Mouse (Mus musculus): ENCODE data around the gene Sptbn1. TPM values are rescaled to one million over a fixed set of nuclear protein-coding genes. Genes with fewer than 3 reads are reported as not detected.

Sptbn1 gene
- total and polyA plus RNA-seq, 2 experiments from 2014 or later: 150 to 328 TPM

GRCm38 (mm10) chr11:30175623-30176022 lies 92.4 kb downstream of the Sptbn1 start:
- no peak for ATAC-seq
- H3K4me3 ChIP-seq (ENCODE audit: low read depth, low read length): no peak overlapping the region
- no peaks in the 10 kb centered on the region for H3K9me3 ChIP-seq (ENCODE audit: low read length)
- no peaks in the 10 kb centered on the region for H3K4me1 ChIP-seq (ENCODE audit: insufficient read depth)
- no peak for DNase-seq
- TF ChIP-seq CTCF (IDR thresholded peaks at IDR 0.05; ENCODE audit: low read depth): no peak
- no peaks in the 10 kb centered on the region for H3K36me3 ChIP-seq (ENCODE audit: insufficient read depth)
- H3K9ac ChIP-seq: no peak overlapping the region
- H3K27ac ChIP-seq (ENCODE audit: low read depth, low read length): no peak overlapping the region
- H3K4me2 ChIP-seq (ENCODE audit: low read depth): no peak overlapping the region
- no peaks in the 10 kb centered on the region for H3K27me3 ChIP-seq (ENCODE audit: insufficient read depth, low read length)
- WGBS: 56% methylated on average over 1 of the region's 1 CpGs

- TF ChIP-seq CTCF (IDR thresholded peaks at IDR 0.05; ENCODE audit: low read depth): no peak
- Histone ChIP-seq H3K4me3 (ENCODE audit: low read depth, low read length) (no peak overlapping the region), H3K9ac (no peak overlapping the region), H3K4me2 (ENCODE audit: low read depth) (no peak overlapping the region), H3K4me1 (ENCODE audit: insufficient read depth) (no peaks in the 10 kb centered on the region), H3K27me3 (ENCODE audit: insufficient read depth, low read length) (no peaks in the 10 kb centered on the region), H3K36me3 (ENCODE audit: insufficient read depth) (no peaks in the 10 kb centered on the region), H3K27ac (ENCODE audit: low read depth, low read length) (no peak overlapping the region), H3K9me3 (ENCODE audit: low read length) (no peaks in the 10 kb centered on the region)
- DNase-seq (no peak), ATAC-seq (no peak)
- 90% methylated on average over 4 of the region's 4 CpGs for WGBS
Observed at GRCm38 (mm10) chr11:30171586-30172178, 96.3 kb downstream of the Sptbn1 start.

GRCm38 (mm10) chr11:30171184-30171583 lies 96.8 kb downstream of the Sptbn1 start:
- ATAC-seq (no peak), DNase-seq (no peak)
- Histone ChIP-seq H3K4me1 (ENCODE audit: insufficient read depth) (no peaks in the 10 kb centered on the region), H3K9me3 (ENCODE audit: low read length) (no peaks in the 10 kb centered on the region), H3K4me3 (ENCODE audit: low read depth, low read length) (no peak overlapping the region), H3K36me3 (ENCODE audit: insufficient read depth) (no peaks in the 10 kb centered on the region), H3K27ac (ENCODE audit: low read depth, low read length) (no peak overlapping the region), H3K4me2 (ENCODE audit: low read depth) (no peak overlapping the region), H3K27me3 (ENCODE audit: insufficient read depth, low read length) (no peaks in the 10 kb centered on the region), H3K9ac (no peak overlapping the region)
- WGBS: 94% methylated on average over 5 of the region's 5 CpGs
- no peak for TF ChIP-seq CTCF (IDR thresholded peaks at IDR 0.05; ENCODE audit: low read depth)

GRCm38 (mm10) chr11:30166551-30166922 lies 101.4 kb downstream of the Sptbn1 start:
- DNase-seq (no peak), ATAC-seq (no peak)
- Histone ChIP-seq H3K4me3 (ENCODE audit: low read depth, low read length) (no peak overlapping the region), H3K36me3 (ENCODE audit: insufficient read depth) (no peaks in the 10 kb centered on the region), H3K9ac (no peak overlapping the region), H3K27me3 (ENCODE audit: insufficient read depth, low read length) (no peaks in the 10 kb centered on the region), H3K9me3 (ENCODE audit: low read length) (no peaks in the 10 kb centered on the region), H3K4me2 (ENCODE audit: low read depth) (no peak overlapping the region), H3K27ac (ENCODE audit: low read depth, low read length) (no peak overlapping the region), H3K4me1 (ENCODE audit: insufficient read depth) (no peaks in the 10 kb centered on the region)
- WGBS: 82% methylated on average over 4 of the region's 4 CpGs
- TF ChIP-seq CTCF (IDR thresholded peaks at IDR 0.05; ENCODE audit: low read depth): no peak

- ATAC-seq (no peak), DNase-seq (no peak)
- Histone ChIP-seq H3K4me2 (ENCODE audit: low read depth) (no peak overlapping the region), H3K27ac (ENCODE audit: low read depth, low read length) (no peak overlapping the region), H3K27me3 (ENCODE audit: insufficient read depth, low read length) (no peaks in the 10 kb centered on the region), H3K4me1 (ENCODE audit: insufficient read depth) (no peaks in the 10 kb centered on the region), H3K36me3 (ENCODE audit: insufficient read depth) (no peaks in the 10 kb centered on the region), H3K9ac (no peak overlapping the region), H3K4me3 (ENCODE audit: low read depth, low read length) (no peak overlapping the region), H3K9me3 (ENCODE audit: low read length) (no peaks in the 10 kb centered on the region)
- no peak for TF ChIP-seq CTCF (IDR thresholded peaks at IDR 0.05; ENCODE audit: low read depth)
- WGBS: 64% methylated on average over 5 of the region's 5 CpGs
Observed at GRCm38 (mm10) chr11:30165861-30166550, 102.0 kb downstream of the Sptbn1 start.

GRCm38 (mm10) chr11:30164515-30165214 lies 103.3 kb downstream of the Sptbn1 start:
- Histone ChIP-seq H3K4me3 (ENCODE audit: low read depth, low read length) (no peak overlapping the region), H3K4me1 (ENCODE audit: insufficient read depth) (no peaks in the 10 kb centered on the region), H3K27ac (ENCODE audit: low read depth, low read length) (no peak overlapping the region), H3K36me3 (ENCODE audit: insufficient read depth) (no peaks in the 10 kb centered on the region), H3K4me2 (ENCODE audit: low read depth) (no peak overlapping the region), H3K9me3 (ENCODE audit: low read length) (no peaks in the 10 kb centered on the region), H3K27me3 (ENCODE audit: insufficient read depth, low read length) (no peaks in the 10 kb centered on the region), H3K9ac (no peak overlapping the region)
- no peak for TF ChIP-seq CTCF (IDR thresholded peaks at IDR 0.05; ENCODE audit: low read depth)
- DNase-seq (no peak), ATAC-seq (no peak)
- WGBS: 78% methylated on average over 5 of the region's 5 CpGs

DNA sequence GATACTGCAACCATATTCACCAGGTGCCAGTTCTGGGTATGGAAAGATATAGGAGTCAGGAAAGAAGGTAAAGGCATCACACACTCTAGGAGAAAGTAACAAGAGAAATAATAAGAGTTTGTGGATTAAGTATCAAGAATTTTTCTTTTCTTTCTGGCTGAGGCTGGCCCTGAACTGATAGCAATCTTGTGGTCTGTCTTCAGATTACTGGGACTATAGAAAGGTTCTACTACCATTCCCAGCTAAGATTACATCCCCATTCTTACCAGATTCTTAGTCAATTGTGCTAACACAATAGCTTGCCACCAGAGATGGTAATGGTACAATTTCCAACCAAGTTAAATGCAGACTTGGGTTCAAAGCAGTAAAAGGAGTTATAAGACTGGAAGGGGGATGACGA lies 104.1 kb downstream of the Sptbn1 start:
- Histone ChIP-seq H3K36me3 (ENCODE audit: insufficient read depth) (no peaks in the 10 kb centered on the region), H3K9me3 (ENCODE audit: low read length) (no peaks in the 10 kb centered on the region), H3K4me1 (ENCODE audit: insufficient read depth) (no peaks in the 10 kb centered on the region), H3K27ac (ENCODE audit: low read depth, low read length) (no peak overlapping the region), H3K27me3 (ENCODE audit: insufficient read depth, low read length) (no peaks in the 10 kb centered on the region), H3K4me2 (ENCODE audit: low read depth) (no peak overlapping the region), H3K4me3 (ENCODE audit: low read depth, low read length) (no peak overlapping the region), H3K9ac (no peak overlapping the region)
- ATAC-seq: no peak
- no peak for DNase-seq
- 70% methylated on average over 1 of the region's 1 CpGs for WGBS
- no peak for TF ChIP-seq CTCF (IDR thresholded peaks at IDR 0.05; ENCODE audit: low read depth)

All from forebrain, postnatal 0 days (tissue).